ENCODE assay signal across 8 mouse cellular contexts in the genomic region with DNA sequence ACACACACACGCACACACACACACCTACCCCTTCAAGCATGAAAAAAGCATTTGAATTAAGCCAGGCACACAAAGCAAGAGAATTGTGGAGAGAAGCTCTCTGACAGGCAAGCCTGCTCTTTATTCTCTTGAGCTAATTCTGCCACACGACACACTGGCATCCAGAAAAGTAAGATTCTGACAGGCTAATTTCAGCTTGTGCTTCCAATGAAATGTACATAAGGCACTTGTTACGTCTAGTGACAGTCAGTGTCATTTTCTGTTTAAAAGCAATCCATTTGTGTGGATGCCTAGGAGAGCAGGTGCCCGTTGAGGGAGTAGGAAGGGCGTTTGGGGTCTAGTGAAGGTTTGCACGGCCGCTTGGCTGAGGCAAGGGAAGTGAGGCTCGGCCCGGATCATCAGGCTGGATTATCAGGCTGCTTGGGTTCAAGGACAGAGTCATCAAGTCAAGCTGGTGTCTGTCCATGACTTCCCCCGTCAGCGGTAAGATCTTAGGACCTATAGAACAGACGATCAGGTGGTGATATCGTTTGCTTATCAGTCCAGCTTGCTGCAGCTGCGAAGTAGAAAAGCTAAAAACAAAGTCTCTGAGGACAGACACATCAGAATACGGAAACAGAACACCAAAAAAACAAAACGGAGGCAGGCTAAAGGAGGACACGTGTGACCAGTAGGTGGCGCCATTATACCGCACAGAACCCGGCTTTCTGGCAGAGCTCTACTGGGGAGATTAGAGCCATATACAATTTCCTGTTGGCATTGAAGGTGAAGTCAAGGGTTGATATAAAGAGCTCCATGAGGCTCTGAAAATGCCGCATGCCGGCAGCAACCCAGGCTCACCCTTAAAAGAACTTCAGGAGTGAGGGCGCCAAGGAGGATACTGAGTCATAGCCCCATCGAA. TPM values are rescaled to one million over a fixed set of nuclear protein-coding genes. Genes with fewer than 3 reads are reported as not detected.
A peak's percentile ranks its signal among the peaks of the same experiment; 100 is the strongest.
DNase-seq lines count a peak whose midpoint lies in the region; ATAC-seq and TF ChIP-seq lines count a peak whose summit lies in the region.

No protein-coding gene starts in this region.

- TF ChIP-seq POLR2A in MEL (IDR thresholded peaks at IDR 0.05; ENCODE audit: control insufficient read depth in 1 of 2, insufficient read depth in 1 of 2, low read depth in 1 of 2, low read length in 2 of 2, poor library complexity in 1 of 2), result no peak
- peak; percentile 17; the same call in 1 of the 2 replicates for TF ChIP-seq POLR2A in cerebellum, adult 2 months (IDR thresholded peaks at IDR 0.05; ENCODE audit: borderline replicate concordance, insufficient read depth, low read length)

- peak; percentile 96 for TF ChIP-seq RAD21 in MEL (IDR thresholded peaks at IDR 0.05; ENCODE audit: low read depth, low read length)

- no peaks in the 10 kb centered on the region for H3K36me3 ChIP-seq in MEL (ENCODE audit: control insufficient read depth in 1 of 2, insufficient read depth in 2 of 2, low read length in 2 of 2)
- H3K36me3 ChIP-seq in hindbrain, embryonic 11.5 days (ENCODE audit: control insufficient read depth, insufficient read depth, low read length), result no peaks in the 10 kb centered on the region
- no peaks in the 10 kb centered on the region for H3K36me3 ChIP-seq in lung, embryonic 16.5 days (ENCODE audit: control insufficient read depth, insufficient read depth, low read length)

- TF ChIP-seq EP300 in MEL (IDR thresholded peaks at IDR 0.05; ENCODE audit: low read depth in 1 of 2, low read length in 2 of 2), result 0 out of 4 replicates have a peak, but pooled peaks have one; percentile 7 to 26

- H3K27me3 ChIP-seq in MEL (ENCODE audit: control insufficient read depth in 1 of 2, insufficient read depth in 2 of 2, low read length in 2 of 2), result no peaks in the 10 kb centered on the region
- H3K27me3 ChIP-seq in cerebellum, adult 2 months (ENCODE audit: control insufficient read depth, insufficient read depth, low read length), result no peaks in the 10 kb centered on the region
- no peaks in the 10 kb centered on the region for H3K27me3 ChIP-seq in hindbrain, embryonic 11.5 days (ENCODE audit: control insufficient read depth, insufficient read depth, low read length)
- no peaks in the 10 kb centered on the region for H3K27me3 ChIP-seq in lung, embryonic 16.5 days (ENCODE audit: control insufficient read depth, insufficient read depth, low read depth, low read length)

- peak; percentile 92 for DNase-seq in MEL (ENCODE audit: low read depth, low spot score)
- peak; percentile 93 for DNase-seq in cerebellum, adult 2 months
- DNase-seq in frontal cortex, adult 2 months (ENCODE audit: extremely low spot score in 1 of 2, low spot score in 1 of 2), result peak; percentile 72 to 94
- peak; percentile 90 for DNase-seq in hindbrain, embryonic 11.5 days (ENCODE audit: low spot score)
- DNase-seq in layer of hippocampus, adult 9-11 months, result peak; percentile 71
- peak; percentile 66 for DNase-seq in ovary, postnatal 36 days (ENCODE audit: low spot score)
- DNase-seq in thymus, postnatal 25 days, result peak; percentile 83

- ATAC-seq in hindbrain, embryonic 11.5 days (ENCODE audit: low FRiP score), result no peak
- ATAC-seq in lung, embryonic 16.5 days (ENCODE audit: low read depth), result peak; percentile 65; the same call in 1 of the 2 replicates

- H3K9me3 ChIP-seq in MEL (replicated peaks; ENCODE audit: insufficient read depth, low read length), result no peaks in the 10 kb centered on the region
- H3K9me3 ChIP-seq in hindbrain, embryonic 11.5 days (ENCODE audit: control insufficient read depth, low read length), result no peaks in the 10 kb centered on the region
- no peaks in the 10 kb centered on the region for H3K9me3 ChIP-seq in lung, embryonic 16.5 days (ENCODE audit: control insufficient read depth, low read length)

- TF ChIP-seq CTCF in MEL (IDR thresholded peaks at IDR 0.05 in 2 of 3, conservative IDR thresholded peaks at IDR 0.05 in 1 of 3; ENCODE audit: control insufficient read depth in 1 of 3, insufficient read depth in 1 of 3, low read depth in 2 of 3, low read length in 3 of 3, poor library complexity in 1 of 3, severe bottlenecking in 1 of 3), result peak; percentile 90 to 95 (median 91)
- peak; percentile 93 for TF ChIP-seq CTCF in cerebellum, adult 2 months (IDR thresholded peaks at IDR 0.05; ENCODE audit: borderline replicate concordance, insufficient read depth, low read depth, low read length)

- H3K79me2 ChIP-seq in MEL (ENCODE audit: control insufficient read depth, insufficient read depth, low read length, poor library complexity), result no peaks in the 10 kb centered on the region

- H3K4me2 ChIP-seq in hindbrain, embryonic 11.5 days (replicated peaks; ENCODE audit: low read depth, low read length), result peak overlapping the region; percentile 18; the same call in 1 of the 2 replicates
- peak overlapping the region; percentile 45 for H3K4me2 ChIP-seq in lung, embryonic 16.5 days (ENCODE audit: low read depth, low read length)

- H3K4me1 ChIP-seq in MEL (ENCODE audit: control insufficient read depth in 1 of 2, insufficient read depth in 2 of 2, low read length in 2 of 2), result no peaks in the 10 kb centered on the region
- peaks cover 10% of the 10 kb centered on the region; the same call in 1 of the 2 replicates for H3K4me1 ChIP-seq in cerebellum, adult 2 months (ENCODE audit: control insufficient read depth, insufficient read depth, low read length)
- H3K4me1 ChIP-seq in hindbrain, embryonic 11.5 days (replicated peaks; ENCODE audit: control insufficient read depth, insufficient read depth, low read length), result no peaks in the 10 kb centered on the region; the same call in 1 of the 2 replicates
- no peaks in the 10 kb centered on the region; the same call in 1 of the 2 replicates for H3K4me1 ChIP-seq in lung, embryonic 16.5 days (replicated peaks; ENCODE audit: control insufficient read depth, insufficient read depth, low read length)

- 7% methylated on average over 24 of the region's 24 CpGs for WGBS in cerebellum, adult 2 months
- WGBS in hindbrain, embryonic 11.5 days, result 18% methylated on average over 24 of the region's 24 CpGs
- 12% methylated on average over 24 of the region's 24 CpGs for WGBS in lung, embryonic 16.5 days

- no peak overlapping the region for H3K27ac ChIP-seq in MEL (ENCODE audit: control insufficient read depth, low read depth, low read length)
- H3K27ac ChIP-seq in cerebellum, adult 2 months (ENCODE audit: insufficient read depth, low read length), result peak overlapping the region; percentile 77
- no peak overlapping the region for H3K27ac ChIP-seq in hindbrain, embryonic 11.5 days (ENCODE audit: low read depth, low read length)
- no peak overlapping the region for H3K27ac ChIP-seq in lung, embryonic 16.5 days (ENCODE audit: low read length)

- H3K9ac ChIP-seq in MEL (ENCODE audit: control insufficient read depth, low read depth, low read length, poor library complexity, severe bottlenecking), result peak overlapping the region; percentile 63
- no peak overlapping the region; the same call in 1 of the 2 replicates for H3K9ac ChIP-seq in hindbrain, embryonic 11.5 days (ENCODE audit: low read depth, low read length)
- H3K9ac ChIP-seq in lung, embryonic 16.5 days (ENCODE audit: low read length), result no peak overlapping the region

- H3K4me3 ChIP-seq in MEL (ENCODE audit: control insufficient read depth in 1 of 2, insufficient read depth in 1 of 2, low read depth in 2 of 2, low read length in 2 of 2), result peak overlapping the region; percentile 45 to 68
- H3K4me3 ChIP-seq in cerebellum, adult 2 months (replicated peaks; ENCODE audit: insufficient read depth, low read depth, low read length), result peak overlapping the region; percentile 56
- no peak overlapping the region for H3K4me3 ChIP-seq in hindbrain, embryonic 11.5 days (ENCODE audit: low read depth, low read length)
- no peak overlapping the region for H3K4me3 ChIP-seq in lung, embryonic 16.5 days (ENCODE audit: low read length)

TF ChIP-seq in MEL, 35 proteins besides CTCF, POLR2A, EP300 and RAD21:
- TF ChIP-seq SIN3A (IDR thresholded peaks at IDR 0.05; ENCODE audit: low read length), result peak; percentile 53
- peak; percentile 73 for TF ChIP-seq ZNF384 (IDR thresholded peaks at IDR 0.05; ENCODE audit: low read depth, low read length)
- no peak for TF ChIP-seq POLR2AphosphoS5 (IDR thresholded peaks at IDR 0.05; ENCODE audit: borderline replicate concordance, low read depth, low read length)
- TF ChIP-seq ETS1 (IDR thresholded peaks at IDR 0.05; ENCODE audit: low read depth, low read length), result peak; percentile 77
- no peak for TF ChIP-seq POLR2AphosphoS2 (IDR thresholded peaks at IDR 0.05; ENCODE audit: low read length)
- peak; percentile 48 for TF ChIP-seq ELF1 (IDR thresholded peaks at IDR 0.05; ENCODE audit: low read depth, low read length)
- peak; percentile 63 for TF ChIP-seq ZC3H11A (IDR thresholded peaks at IDR 0.05; ENCODE audit: low read depth, low read length)
- no peak for TF ChIP-seq TBP (IDR thresholded peaks at IDR 0.05; ENCODE audit: low read depth, low read length)
- peak; percentile 63; the same call in 1 of the 2 replicates for TF ChIP-seq MXI1 (IDR thresholded peaks at IDR 0.05; ENCODE audit: low read depth, low read length)
- TF ChIP-seq BHLHE40 (IDR thresholded peaks at IDR 0.05; ENCODE audit: borderline replicate concordance, low read depth, low read length), result 0 out of 2 replicates have a peak, but pooled peaks have one; percentile 34
- no peak for TF ChIP-seq CHD2 (IDR thresholded peaks at IDR 0.05; ENCODE audit: low read length)
- TF ChIP-seq MYC (IDR thresholded peaks at IDR 0.05; ENCODE audit: low read depth, low read length), result peak; percentile 76; the same call in 1 of the 2 replicates
- peak; percentile 55 for TF ChIP-seq GATA1 (IDR thresholded peaks at IDR 0.05; ENCODE audit: low read depth, low read length)
- peak; percentile 72 for TF ChIP-seq SMC3 (IDR thresholded peaks at IDR 0.05; ENCODE audit: low read depth, low read length)
- peak; percentile 38; the same call in 1 of the 2 replicates for TF ChIP-seq USF1 (IDR thresholded peaks at IDR 0.05; ENCODE audit: low read depth, low read length)
- TF ChIP-seq CHD1 (IDR thresholded peaks at IDR 0.05; ENCODE audit: low read depth, low read length), result no peak
- TF ChIP-seq MAZ (IDR thresholded peaks at IDR 0.05; ENCODE audit: low read depth, low read length), result 0 out of 2 replicates have a peak, but pooled peaks have one; percentile 40
- peak; percentile 79 for TF ChIP-seq MAX (IDR thresholded peaks at IDR 0.05; ENCODE audit: low read length)

RNA-seq across cellular contexts. Expression of gene 1700010I14Rik, which starts 43.4 kb away (rescaled TPM):
- 0.23 and 0.33 TPM in 2 replicates for total RNA-seq in MEL (2012; rRNA removed)
- polyA plus RNA-seq in MEL (2012; ENCODE audit: insufficient read depth in 1 of 2, insufficient read length in 2 of 2, low read depth in 1 of 2, low replicate concordance in 2 of 2, missing spikeins in 1 of 2), result 1 to 10 TPM in 1 of 2 experiments, not detected in 1; 2.2 TPM
- polyA plus RNA-seq in cerebellum, adult 2 months (2012; rRNA removed), result 0.80 and 1.00 TPM in 2 replicates
- 2.0 and 2.2 TPM in 2 replicates for polyA plus RNA-seq in frontal cortex, adult 2 months (2012; rRNA removed)
- 2.5 and 2.7 TPM in 2 replicates for polyA plus RNA-seq in hindbrain, embryonic 11.5 days (2014; fragmentation: Nextera tagmentation; extraction: Ambion mirVana)
- polyA plus RNA-seq in lung, embryonic 16.5 days (2015; fragmentation: Nextera tagmentation; extraction: Ambion mirVana), result 2.8 and 3.4 TPM in 2 replicates

Comparison
In these comparisons a context has a peak if more than half of its experiments do, and no peak if none do; other contexts are left out.
1. H3K4me3 ChIP-seq: peak in MEL (2 of 2) and cerebellum, adult 2 months (single experiment); none in hindbrain, embryonic 11.5 days (single experiment) and lung, embryonic 16.5 days (single experiment).
2. Peak in every context shown above with its lines, with median percentiles within 50 percentile points of each other: DNase-seq.